Mouse (Mus musculus) skeletal muscle tissue, adult 2 months (tissue): ENCODE data around the gene Hnf4a.
A peak's percentile ranks its signal among the peaks of the same experiment; 100 is the strongest.

Experiments used
- DNase-seq: peaks from one replicate; pipeline ENCODE4 v3.0.0-alpha.2; 2012; ENCODE audit warnings: low read depth, low spot score

The Hnf4a gene

DNA sequence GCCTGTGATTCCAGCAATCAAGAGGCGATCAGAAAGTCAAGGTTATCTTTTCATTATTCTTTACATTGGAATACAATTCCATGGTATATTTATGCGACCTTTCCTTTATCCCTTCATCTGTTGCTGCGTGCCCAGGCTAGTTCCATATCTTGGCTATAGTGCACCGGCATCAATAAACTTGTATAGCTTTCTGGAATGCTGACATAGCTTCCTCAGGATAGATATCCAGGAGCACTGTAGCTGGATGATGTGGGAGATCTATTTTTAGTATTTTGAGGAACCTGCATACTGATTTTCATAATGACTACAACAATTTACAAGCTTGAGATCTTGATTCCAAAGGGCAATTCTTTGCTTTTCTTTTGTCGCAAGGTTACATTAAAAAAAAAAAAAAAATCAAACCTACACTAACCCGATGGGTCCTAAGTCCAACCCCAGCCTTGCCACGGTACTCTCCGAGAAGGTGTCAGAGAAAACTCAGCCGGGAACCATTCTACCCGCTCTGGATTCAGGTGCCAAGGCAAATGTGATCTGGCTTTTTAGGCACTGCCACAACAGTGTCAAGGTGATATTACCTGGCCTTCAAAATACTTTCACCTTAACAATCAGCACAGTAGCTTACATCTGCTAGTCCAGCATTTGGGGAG lies 87.2 kb downstream of the Hnf4a start:
- no peak for DNase-seq

DNA sequence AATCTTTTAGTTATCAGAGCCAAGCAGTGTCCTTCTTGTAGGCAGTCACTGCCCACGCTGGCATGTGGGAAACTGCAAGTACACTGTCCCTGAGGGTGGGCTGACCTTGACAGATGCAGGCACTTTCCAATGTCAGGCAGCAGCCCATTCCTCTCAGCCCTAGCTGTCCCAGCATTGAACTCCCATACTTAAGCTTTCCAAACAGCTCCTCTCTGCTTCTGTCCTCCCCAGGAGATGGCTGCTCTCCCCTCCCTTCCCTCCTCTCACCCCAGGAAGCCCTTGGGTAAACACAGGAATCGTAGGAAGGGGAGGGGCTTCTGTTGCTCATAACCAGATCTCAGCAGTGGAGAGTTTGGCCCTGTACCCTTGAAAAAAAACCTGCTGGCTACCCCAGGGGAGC lies 88.5 kb downstream of the Hnf4a start:
- DNase-seq, result no peak

- DNase-seq, result peak; percentile 89
These were observed 89.7 kb downstream of the Hnf4a start for GRCm38 (mm10) chr2:163596057-163596872.

DNA sequence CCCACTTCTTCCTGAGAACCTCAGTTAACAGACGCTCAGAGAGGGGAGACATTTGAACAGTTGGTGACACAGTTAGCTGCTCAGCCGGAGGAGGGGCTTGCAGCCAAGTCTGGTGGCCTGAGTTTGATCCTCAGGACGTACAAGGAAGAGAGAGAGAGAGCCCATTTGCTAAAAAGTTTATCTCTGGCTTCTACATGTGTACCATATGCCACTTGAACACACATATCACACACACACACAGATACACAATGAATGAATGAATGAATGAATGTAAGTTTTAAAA lies 90.2 kb downstream of the Hnf4a start:
- DNase-seq, result no peak

DNA sequence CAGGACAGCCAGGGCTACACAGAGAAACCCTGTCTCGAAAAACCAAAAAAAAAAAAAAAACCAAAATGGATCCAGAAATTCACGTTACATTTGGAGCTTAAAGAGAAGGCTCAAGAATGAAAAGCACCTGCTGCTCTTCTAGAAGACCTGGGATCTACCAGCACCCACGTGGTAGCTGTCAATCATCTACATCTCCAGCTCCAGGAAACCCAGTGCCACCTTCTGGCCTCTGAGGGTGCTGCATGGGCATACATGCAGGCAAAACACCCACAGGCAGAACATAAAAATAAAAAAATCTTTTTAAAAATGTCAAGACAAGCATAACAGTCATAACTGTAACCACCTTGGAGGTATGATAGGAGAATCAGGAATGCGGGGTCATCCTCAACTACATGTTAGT lies 91.1 kb downstream of the Hnf4a start:
- DNase-seq, result no peak

DNA sequence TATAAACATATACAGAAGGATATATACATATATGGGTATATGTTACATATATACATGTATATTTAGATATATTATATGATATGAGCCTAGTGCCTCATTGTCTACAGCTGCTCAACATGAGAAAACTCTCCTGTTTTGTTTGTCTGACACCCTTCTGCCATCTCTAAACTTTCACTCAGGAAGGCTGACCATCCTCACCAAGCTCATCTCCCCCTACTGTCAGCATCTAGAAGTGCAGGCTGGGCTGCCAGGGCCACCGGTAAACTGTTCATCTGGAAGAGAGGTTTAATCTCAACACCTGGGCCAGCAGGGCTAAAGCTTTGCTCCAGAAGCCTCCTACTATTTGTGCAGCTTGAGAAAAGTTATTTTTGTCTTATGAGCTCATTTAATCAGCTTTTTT lies 92.6 kb downstream of the Hnf4a start:
- no peak for DNase-seq

DNA sequence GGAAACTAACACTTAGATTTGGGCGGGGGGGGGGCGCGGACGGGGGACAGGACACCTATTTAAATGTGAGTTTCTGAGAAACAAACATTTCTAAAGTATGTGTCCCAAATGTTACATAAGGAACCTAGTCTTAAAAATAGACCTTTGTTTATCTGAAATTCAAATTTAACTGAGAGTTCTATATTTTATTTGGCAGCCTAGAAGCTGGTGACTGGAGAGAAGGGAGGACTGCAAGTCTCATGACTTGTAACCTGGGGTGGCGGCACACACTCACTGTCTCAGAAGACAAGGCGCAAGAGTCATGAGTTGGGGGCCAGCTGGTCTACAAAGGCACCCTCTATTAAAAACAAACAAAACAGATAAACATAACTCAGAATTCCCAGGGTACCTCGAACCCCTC lies 94.5 kb downstream of the Hnf4a start:
- DNase-seq, result no peak

DNA sequence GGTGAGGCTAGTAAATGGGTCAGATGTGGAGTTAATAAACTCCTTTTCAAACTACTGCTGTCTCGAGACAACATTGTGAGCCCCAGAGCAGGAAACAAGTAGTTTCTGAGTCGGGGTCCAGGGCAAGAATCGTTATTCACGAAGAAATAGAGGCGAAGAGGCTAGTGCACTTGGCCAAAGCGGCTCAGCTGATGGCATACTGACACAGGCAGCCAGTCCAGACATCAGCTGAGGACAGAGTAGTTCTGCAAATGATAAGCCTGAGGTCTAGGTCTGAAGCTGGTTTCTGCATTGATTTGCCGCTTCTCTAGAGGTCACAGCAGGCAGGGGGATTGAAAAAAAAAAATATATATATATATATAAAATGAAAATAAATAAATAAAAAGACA lies 95.1 kb downstream of the Hnf4a start:
- DNase-seq, result no peak

DNA sequence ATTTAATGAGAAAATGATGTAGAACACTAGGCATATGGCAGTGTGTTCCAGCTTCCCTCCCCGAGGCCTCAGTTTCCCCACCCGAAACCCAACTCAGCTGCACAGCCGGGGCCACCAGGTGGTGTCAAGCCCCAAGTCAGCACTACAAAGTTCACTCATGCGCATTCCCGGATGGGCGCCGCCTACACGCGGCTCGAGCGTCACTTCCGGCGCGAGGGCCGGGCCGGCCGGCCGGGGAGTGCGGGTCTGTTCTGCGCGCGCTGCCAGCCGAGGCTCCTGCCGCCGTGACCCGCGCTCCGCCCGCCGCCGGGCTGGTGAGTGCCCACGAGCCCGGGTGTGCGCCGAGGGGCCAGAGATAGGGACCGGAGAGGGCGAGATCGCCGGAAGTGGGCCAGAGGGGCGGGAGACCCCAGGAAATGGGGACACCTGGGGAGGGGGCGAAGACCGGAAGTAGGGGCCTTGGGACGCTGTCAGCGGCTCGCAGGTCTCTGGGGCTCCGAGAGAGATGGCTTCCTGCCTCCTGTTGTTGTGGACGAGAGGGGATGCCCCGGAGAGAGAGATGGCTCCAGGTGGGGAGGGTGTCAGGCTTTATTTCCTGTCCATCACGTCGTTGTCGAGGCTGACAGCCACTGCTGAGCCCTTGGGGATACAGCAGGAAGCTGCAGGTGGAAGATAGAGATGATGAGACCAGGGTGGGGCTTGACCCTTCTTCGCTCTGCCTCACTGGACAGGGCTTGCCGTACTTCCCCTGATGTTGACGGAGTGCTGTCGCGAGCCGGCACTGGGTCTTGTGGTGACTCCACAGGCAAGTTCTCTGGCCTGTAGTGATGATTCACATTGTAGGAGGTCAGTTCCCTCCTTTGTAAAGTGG lies 95.7 kb downstream of the Hnf4a start, which contains the start of gene Ttpal:
TSS of gene Ttpal (plus strand) at position 214 of the 871 bp plus-strand sequence.
- DNase-seq, result peak; percentile 87

DNA sequence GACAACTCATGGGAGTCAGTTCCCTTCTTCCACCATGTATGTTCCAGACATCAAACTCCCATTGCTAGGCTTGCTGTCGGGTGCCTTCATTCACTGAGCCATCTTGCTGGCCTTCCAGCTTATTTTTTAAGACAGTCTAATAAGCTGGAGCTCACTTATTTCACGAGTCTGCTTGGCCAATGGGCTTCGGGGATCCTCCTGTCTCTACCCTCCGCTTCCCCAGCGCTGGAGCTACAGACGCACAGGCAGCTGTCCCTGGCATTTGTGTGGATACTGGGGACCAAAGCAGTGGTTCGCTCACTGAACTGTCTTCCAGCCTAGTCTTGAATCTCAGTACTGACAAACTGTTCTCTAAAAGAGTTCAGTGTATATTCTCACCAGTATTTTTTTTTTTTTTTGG lies 99.6 kb downstream of the Hnf4a start:
- DNase-seq, result no peak

- DNase-seq, result no peak
These were observed 101.4 kb downstream of the Hnf4a start for GRCm38 (mm10) chr2:163608008-163608407.

GRCm38 (mm10) chr2:163609281-163609975 lies 102.8 kb downstream of the Hnf4a start:
- no peak for DNase-seq

DNA sequence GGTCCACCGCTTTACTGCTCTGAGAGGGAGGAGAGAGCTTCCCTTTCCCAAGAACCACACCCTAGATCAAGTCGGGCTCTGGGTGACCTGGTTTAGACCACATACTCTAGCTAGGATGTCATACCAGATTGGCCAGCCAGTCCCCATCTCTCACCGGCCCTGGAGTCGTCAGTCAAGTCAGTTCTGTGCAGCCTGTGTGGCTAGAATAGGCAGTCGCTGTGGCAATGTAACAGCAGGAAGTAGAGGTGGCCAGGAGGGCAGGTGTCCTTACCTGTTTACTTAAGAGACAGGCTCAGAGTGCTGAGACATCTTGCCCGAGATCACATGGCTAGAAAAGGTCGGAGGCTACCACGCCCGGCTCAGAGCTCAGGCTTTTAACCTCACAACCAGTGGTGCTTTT lies 104.6 kb downstream of the Hnf4a start:
- no peak for DNase-seq

DNA sequence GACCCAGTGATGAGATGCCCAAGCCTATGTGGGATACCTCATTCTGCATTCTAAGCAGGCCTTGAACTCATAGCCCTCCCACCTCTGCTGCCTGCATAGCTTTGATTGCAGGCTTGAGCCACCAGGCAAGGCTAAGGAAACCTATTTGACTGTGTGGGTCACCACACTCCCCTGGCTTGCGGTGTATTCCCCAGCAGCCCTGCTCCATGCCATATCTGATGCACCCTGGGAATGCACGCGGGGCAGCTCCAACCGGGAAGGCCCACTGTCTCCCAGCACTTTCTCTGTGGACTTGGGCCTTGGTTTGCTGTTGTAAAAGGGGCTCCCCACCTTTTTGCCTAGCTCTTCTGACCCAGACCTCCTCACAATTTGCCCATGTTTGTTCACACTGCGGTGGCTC lies 106.6 kb downstream of the Hnf4a start:
- DNase-seq, result no peak

GRCm38 (mm10) chr2:163613990-163614389 lies 107.4 kb downstream of the Hnf4a start:
- no peak for DNase-seq

GRCm38 (mm10) chr2:163615401-163615800 lies 108.8 kb downstream of the Hnf4a start:
- DNase-seq, result no peak

- no peak for DNase-seq
These were observed 109.5 kb downstream of the Hnf4a start for GRCm38 (mm10) chr2:163615906-163616651.

- no peak for DNase-seq
These were observed 110.1 kb downstream of the Hnf4a start for GRCm38 (mm10) chr2:163616652-163617227.

DNA sequence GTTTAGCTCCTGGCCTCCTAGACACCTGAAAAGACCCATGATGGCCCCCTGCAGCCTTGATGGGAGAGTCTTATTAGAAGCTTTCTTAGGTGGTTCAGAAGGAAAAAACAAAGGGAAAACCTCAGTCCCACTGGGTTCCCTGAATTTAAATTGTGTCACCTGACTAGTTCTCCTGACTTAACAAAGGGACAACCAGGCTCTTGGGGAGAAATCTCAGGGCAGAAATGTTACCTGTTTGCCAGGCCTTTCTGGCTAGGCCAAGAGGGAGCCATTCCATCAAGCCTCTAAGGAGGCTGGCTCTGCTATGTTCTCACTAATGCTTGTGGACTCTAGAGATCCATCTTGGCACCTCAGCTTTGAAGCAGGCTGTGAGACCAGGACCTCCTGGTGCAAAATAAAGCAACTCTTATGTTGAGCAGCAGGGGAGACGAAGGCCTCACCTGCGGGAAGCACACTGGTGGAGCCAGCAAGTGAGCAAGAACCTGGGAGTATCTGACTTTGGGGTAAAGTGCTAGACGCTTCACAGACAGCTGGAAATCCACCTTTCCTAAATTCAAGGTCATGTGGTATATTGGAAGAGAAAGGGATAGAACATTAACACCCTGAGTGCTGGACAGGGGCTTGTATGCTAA lies 110.7 kb downstream of the Hnf4a start:
- DNase-seq, result no peak

GRCm38 (mm10) chr2:163617874-163618273 lies 111.3 kb downstream of the Hnf4a start:
- no peak for DNase-seq
